Mouse (Mus musculus) testis, adult 2 months (tissue): ENCODE measurements at regions not wholly inside any gene's neighbourhood (a gene's known extent, or its start where the extent isn't known, plus 50 kb on each side); places are given as distances from the start of the nearest gene placed in this dataset.

Source experiments
- H3K27ac ChIP-seq: fragments of 200-500 bp; 2 replicates; pipeline ENCODE4 v1.5.1; 2012; ENCODE audit warnings: low read depth, low read length; ENCODE audit not compliant: control insufficient read depth, insufficient read depth
- H3K27me3 ChIP-seq: fragments of 200-500 bp; 2 replicates; pipeline ENCODE4 v1.6.1; 2012; ENCODE audit warnings: mild to moderate bottlenecking, low read length, moderate library complexity; ENCODE audit not compliant: control insufficient read depth, insufficient read depth
- H3K36me3 ChIP-seq: fragments of 200-500 bp; 2 replicates; pipeline ENCODE4 v1.6.1; 2012; ENCODE audit warnings: mild to moderate bottlenecking, low read length; ENCODE audit not compliant: control insufficient read depth, insufficient read depth
- H3K4me1 ChIP-seq: fragments of 200-500 bp; 2 replicates; pipeline ENCODE4 v1.6.1; 2012; ENCODE audit warnings: low read length; ENCODE audit not compliant: control insufficient read depth, insufficient read depth
- H3K4me3 ChIP-seq: fragments of 200-500 bp; 2 replicates; pipeline ENCODE4 v1.5.1; 2012; ENCODE audit warnings: low read depth, mild to moderate bottlenecking, low read length, moderate library complexity, mixed read lengths; ENCODE audit not compliant: control insufficient read depth
- CTCF ChIP-seq: fragments of 200-500 bp; IDR thresholded peaks from 2 replicates; pipeline ENCODE4 v1.5.1; 2012; ENCODE audit warnings: low read depth, mild to moderate bottlenecking, inconsistent platforms, low read length, moderate library complexity; ENCODE audit not compliant: control insufficient read depth, insufficient read depth, insufficient replicate concordance
- POLR2A ChIP-seq: fragments of 200-500 bp; IDR thresholded peaks from 2 replicates; pipeline ENCODE4 v1.6.1; 2012; ENCODE audit warnings: low read depth, mild to moderate bottlenecking, inconsistent platforms, low read length, moderate library complexity; ENCODE audit not compliant: control insufficient read depth

GRCm38 (mm10) chr1:82031130-82031529 lies 201.8 kb upstream of the Gm9747 start:
- H3K27me3 ChIP-seq, result no peaks in the 10 kb centered on the region
- H3K27ac ChIP-seq, result no peak overlapping the region
- H3K4me3 ChIP-seq, result no peak overlapping the region
- no peak for TF ChIP-seq CTCF
- no peak for TF ChIP-seq POLR2A
- H3K36me3 ChIP-seq, result no peaks in the 10 kb centered on the region
- H3K4me1 ChIP-seq, result no peaks in the 10 kb centered on the region

- TF ChIP-seq CTCF (no peak), POLR2A (no peak)
- H3K27me3 ChIP-seq, result no peaks in the 10 kb centered on the region
- no peaks in the 10 kb centered on the region for H3K4me1 ChIP-seq
- H3K27ac ChIP-seq, result no peak overlapping the region
- H3K4me3 ChIP-seq, result no peak overlapping the region
- no peaks in the 10 kb centered on the region for H3K36me3 ChIP-seq
Observed at GRCm38 (mm10) chr1:82032410-82032809, 200.5 kb upstream of the Gm9747 start.

- Histone ChIP-seq H3K27me3 (no peaks in the 10 kb centered on the region), H3K4me1 (no peaks in the 10 kb centered on the region), H3K4me3 (no peak overlapping the region), H3K36me3 (no peaks in the 10 kb centered on the region), H3K27ac (no peak overlapping the region)
- no peak for TF ChIP-seq CTCF
- TF ChIP-seq POLR2A, result no peak
Observed at GRCm38 (mm10) chr1:82038171-82038570, 194.7 kb upstream of the Gm9747 start.

GRCm38 (mm10) chr1:82038698-82039097 lies 194.2 kb upstream of the Gm9747 start:
- H3K36me3 ChIP-seq, result no peaks in the 10 kb centered on the region
- no peaks in the 10 kb centered on the region for H3K27me3 ChIP-seq
- H3K27ac ChIP-seq, result no peak overlapping the region
- H3K4me3 ChIP-seq, result no peak overlapping the region
- TF ChIP-seq POLR2A (no peak), CTCF (no peak)
- no peaks in the 10 kb centered on the region for H3K4me1 ChIP-seq

GRCm38 (mm10) chr1:82041286-82042050 lies 191.4 kb upstream of the Gm9747 start:
- H3K4me1 ChIP-seq, result no peaks in the 10 kb centered on the region
- H3K36me3 ChIP-seq, result no peaks in the 10 kb centered on the region
- H3K27ac ChIP-seq, result no peak overlapping the region
- TF ChIP-seq POLR2A (no peak), CTCF (no peak)
- H3K4me3 ChIP-seq, result no peak overlapping the region
- H3K27me3 ChIP-seq, result no peaks in the 10 kb centered on the region

GRCm38 (mm10) chr1:82042051-82042432 lies 190.9 kb upstream of the Gm9747 start:
- H3K27me3 ChIP-seq, result no peaks in the 10 kb centered on the region
- no peak overlapping the region for H3K4me3 ChIP-seq
- H3K4me1 ChIP-seq, result no peaks in the 10 kb centered on the region
- TF ChIP-seq CTCF (no peak), POLR2A (no peak)
- no peak overlapping the region for H3K27ac ChIP-seq
- H3K36me3 ChIP-seq, result no peaks in the 10 kb centered on the region

- TF ChIP-seq CTCF (no peak), POLR2A (no peak)
- Histone ChIP-seq H3K4me1 (no peaks in the 10 kb centered on the region), H3K27ac (no peak overlapping the region), H3K4me3 (no peak overlapping the region), H3K36me3 (no peaks in the 10 kb centered on the region), H3K27me3 (no peaks in the 10 kb centered on the region)
Observed at GRCm38 (mm10) chr1:82042527-82042926, 190.4 kb upstream of the Gm9747 start.
